Mouse (Mus musculus) kidney, adult 9 months (tissue): Measurements from ENCODE around the gene Ces1a.
A peak's percentile ranks its signal among the peaks of the same experiment; 100 is the strongest.

Source experiments
- DNase-seq: peaks from one replicate; pipeline ENCODE4 v3.0.0; 2022

The Ces1a gene

GRCm38 (mm10) chr8:92984376-92984775 lies 63.6 kb downstream of the Ces1a start:
- no peak for DNase-seq

DNA sequence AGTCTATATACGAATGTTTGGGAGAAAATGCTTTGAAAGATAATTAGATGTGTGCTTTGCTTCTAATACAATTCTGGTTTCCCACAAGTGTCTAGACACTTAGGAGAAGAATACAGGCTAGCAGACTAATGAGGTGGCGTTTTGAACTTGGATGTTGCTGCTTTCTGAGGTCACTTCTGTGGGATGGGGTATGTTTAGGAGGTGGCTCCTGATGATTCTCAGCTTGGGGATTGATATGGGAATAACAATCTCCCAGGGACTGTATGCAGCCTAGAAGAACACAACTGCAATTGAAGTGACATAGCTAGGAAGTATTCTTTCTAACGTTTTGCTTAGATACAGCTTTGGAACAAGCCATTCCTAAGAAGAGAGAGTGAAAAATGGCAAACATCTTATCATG lies 65.5 kb downstream of the Ces1a start:
- no peak for DNase-seq

DNA sequence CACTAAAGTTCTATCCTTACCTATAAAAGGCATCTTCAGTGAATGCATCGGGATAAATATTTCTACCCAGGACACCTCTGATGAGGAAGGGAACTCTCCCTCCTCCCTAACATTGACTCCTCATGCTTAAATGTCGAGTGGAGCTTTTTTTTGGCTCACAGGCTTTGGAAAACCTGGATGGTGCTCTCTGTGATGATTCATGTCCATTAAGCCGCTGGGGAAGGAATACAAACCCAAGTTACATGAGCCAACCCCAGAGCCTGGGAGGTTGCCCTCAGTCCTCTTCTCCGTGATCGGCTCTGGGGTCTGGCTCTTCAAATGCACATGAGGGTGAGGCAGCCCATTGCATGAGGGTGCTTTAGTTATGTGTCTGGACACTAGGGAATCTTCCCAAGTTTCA lies 71.3 kb downstream of the Ces1a start:
- no peak for DNase-seq

DNA sequence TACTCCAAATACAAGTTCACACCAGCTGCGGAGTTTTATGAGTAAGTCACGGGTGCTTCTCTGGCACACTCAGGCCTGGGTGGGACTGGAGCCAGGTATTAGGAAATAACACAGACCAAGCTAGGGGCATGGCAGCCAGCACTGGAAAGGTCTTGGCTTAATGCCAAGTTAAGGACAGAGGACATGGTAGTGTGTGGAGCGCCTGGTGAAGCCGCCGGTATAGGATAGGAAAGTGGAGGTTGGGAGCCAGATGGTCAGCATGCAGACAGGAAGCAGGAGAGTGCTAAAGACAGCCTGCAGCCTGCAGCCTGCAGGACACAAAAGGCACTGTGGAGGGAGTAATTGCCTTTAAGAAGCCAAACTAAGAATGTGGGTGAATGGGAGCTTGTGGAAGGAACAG lies 75.0 kb downstream of the Ces1a start:
- DNase-seq, result peak; percentile 40
